Mouse (Mus musculus) cerebellum, postnatal 25 days (tissue): ENCODE measurements around the gene Ampd1.
"Not testable (repeated sequence)": the region's sequence is repeated elsewhere in the genome, so short reads cannot be mapped to it uniquely, and the experiment has no call there.

ENCODE experiments used
- DNase-seq, 2 experiments: peaks; one replicate each; pipeline ENCODE4 v3.0.0; 2021; ENCODE audit warnings: mixed read lengths in 2 of 2

Gene Ampd1

DNA sequence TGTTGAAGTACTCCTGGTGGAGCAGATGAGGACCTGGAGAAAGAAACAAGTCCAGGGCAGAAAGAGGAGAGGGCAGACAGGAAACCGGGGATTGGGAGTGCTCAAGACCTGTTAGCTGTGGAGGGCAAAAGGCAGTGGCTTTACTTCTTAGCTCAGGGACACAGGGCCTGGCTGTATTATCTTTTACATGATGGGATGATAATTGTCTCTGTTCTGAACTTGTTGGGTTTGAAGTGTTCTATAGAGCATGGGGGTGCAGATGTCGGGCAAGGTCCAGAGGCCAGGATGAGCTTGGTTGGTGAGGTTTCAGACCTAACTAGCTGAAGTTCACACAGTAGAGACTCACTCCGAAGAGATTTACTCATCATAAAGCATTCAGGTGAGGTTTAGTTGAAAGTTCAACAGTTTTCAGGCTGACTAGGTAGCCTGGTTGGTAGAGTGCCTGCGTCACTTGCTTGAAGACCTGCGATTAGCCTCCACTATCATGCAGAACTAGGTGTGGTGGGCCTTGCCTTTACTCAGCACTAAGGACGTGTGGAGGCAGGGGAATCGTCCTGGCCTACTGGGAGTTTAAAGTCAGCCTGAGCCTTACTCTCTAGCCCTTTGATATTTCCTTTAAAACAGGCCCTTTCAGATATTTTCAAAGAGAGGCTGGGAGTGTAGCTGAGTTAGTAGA, 33.9 kb downstream of the Ampd1 start:
- no peak for DNase-seq

DNA sequence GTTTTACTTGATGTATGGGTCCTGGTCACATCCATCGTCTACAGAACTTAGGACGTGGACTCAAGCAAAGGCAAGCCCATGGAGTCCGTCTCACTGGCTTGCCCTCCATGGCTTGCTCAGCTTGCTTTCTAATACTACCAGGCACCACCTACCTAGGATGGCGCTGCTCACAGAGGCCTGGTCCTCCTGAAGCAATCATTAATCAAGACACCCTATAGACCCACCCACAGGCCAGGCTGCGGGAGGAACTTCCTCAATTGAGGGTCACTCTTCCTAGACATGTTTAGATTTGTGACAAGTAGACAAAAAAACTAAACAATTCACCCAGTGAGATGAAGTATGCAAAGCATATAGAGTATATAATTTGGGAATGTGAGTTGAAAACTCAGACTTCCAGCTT, 38.4 kb downstream of the Ampd1 start:
- no peak for DNase-seq

DNA sequence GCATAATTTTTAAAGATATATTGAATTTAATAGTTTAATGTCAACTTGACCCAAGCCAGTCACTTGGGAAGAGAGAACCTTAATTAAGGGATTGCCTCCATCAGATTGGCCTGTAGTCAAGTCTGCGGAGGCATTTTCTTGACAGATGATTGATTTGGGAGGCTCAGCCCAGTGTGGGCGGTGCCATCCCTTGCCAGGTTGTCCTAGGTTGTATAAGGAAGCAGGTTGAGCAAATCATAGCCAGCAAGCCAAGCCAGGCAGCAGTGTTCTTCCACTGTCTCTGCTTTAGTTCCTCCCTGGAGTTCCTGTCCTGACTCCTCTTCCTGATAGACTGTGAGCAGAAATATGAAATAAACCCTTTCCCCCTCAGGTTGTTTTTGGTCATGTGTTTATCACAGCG, 49.8 kb downstream of the Ampd1 start:
- no peak for DNase-seq

DNA sequence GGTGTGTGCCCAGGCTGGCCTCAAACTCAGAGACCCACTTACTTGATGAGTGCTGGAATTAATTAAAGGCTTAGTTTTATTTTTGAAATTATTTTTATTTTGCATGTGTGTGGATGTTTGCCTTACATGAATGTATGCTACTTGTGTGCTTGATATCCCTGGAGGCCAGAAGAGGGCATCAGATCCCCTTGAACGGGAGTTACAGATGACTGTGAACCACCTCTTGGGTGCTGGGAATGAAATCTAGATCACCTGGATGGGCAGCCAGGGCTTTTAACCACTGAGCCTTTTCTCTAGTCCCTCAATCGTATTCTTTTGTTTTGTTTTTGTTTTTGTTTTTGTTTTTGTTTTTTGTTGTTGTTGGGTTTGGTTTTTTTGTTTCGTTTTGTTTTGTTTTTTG, 52.3 kb downstream of the Ampd1 start:
- DNase-seq, result no peak

DNA sequence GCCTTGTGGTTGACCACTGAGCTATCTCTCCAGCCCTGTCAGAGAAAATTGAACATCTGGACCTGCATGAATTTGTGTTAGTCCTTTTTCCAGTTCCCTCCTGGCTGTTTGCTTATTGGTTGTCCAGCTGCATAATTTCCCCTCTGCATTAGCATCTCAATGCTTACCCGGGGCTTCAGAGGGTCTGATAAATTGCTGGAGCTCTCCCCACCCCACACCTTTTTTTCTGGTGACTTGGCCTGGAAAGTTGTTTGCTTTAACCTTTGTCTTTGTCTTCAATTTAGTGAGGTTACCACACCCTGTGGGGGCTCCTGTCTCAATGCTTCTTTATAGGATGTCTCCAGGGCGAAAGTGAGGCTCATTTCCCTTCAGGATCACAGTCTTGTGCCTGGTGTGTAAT, 53.4 kb downstream of the Ampd1 start:
- DNase-seq, result no peak

DNA sequence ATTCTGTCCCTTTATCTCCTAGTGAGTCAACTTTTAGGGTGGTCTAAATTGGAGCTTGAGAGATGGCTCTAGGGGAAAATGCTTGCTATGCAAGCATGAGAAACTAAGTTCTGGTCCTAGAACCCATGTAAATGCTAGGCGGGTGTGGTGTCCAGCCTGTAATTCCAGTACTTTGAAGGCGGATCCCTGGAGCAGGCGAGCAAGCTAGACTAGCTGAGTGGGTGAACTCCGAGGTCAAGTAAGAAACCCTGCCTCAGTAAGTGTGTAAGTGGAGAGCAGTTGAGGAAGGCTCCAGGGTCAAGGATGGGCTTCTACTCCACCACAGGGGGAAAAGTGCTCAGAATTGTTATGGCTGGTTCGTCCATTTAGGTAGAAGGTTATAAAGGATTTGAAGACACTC, 53.9 kb downstream of the Ampd1 start:
- no peak for DNase-seq

DNA sequence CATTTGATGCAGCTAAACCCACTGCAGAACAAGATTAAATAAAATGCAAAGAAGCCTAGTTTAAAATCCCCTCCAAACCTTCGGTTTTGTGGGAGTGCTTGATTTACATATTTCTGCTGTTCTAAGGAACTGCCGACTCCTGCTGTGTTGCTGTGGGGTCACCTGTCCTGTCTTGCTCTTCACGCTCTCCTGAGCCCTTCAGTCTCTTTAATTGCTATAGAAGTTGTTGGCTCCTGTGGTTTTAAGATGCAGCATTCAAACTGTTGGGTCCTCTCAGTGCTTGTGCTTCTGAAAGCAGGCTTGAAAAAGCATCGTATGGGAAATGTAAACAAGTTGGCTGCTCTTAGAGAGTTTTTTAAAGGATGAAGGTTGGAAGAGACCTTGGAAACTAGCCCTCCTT, 54.4 kb downstream of the Ampd1 start:
- no peak for DNase-seq

DNA sequence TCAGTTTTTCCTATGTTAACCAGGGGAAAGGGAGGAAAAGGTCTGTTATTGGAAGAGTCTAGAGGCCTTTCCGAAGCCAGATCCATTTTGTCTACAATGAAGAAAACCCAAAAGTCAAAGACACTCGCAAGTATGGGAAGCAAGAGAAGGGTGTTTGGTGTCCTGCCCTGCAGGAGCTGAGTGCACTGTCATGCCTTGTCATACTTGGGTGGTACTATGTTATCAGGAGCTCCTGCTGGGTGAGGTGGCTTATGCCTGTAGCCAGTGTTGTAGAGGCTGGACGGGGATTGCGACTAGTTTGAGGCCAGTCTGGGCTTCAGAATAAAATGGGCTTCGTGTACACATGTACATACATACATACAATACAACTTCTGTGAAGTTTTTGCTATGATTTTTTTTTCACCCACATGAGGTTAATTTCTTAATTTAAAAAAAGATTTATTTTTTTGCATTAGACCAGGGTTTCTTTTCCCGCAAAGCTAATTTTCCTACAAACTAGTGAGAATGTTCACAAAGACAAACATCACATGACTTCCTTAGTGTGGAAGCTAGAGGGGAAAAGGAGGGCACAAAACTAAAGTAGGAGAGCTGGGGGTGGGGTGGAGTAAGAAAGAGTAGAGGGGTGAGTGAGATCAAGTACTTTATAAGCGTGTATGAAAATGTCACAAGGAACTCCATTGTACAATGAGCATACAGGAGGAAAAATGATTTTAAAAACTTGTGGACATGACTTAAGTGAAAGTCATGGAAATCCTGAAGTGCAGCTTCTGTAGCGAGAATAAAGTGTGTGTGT, 55.7 kb downstream of the Ampd1 start:
- no peak for DNase-seq

DNA sequence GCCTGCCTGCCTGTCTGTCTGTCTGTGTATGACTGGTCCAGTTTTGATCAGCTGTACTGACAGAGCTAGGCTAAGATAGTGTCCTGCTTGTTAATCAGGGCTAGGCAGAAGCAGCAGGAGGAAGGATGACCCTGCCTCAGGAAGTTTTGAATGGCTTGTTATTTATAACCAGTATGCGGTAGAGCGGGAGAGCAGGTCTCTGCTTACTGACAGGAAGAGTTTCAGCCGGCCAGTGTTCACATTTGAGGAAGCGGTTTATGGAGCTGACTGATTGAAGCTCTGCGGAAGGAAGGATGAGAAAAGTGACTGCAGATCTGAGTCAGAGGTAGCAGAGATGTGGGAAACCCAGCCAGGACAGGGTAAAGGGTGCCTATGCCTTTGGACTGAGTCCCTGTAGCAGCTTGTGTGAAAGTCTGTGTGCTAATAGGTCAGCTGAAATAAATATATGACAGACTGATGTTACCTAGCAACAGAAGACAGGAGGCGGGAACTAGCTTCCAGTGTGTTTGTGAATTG, 56.5 kb downstream of the Ampd1 start:
- DNase-seq, result peak in 1 of 2 experiments; percentile 8

DNA sequence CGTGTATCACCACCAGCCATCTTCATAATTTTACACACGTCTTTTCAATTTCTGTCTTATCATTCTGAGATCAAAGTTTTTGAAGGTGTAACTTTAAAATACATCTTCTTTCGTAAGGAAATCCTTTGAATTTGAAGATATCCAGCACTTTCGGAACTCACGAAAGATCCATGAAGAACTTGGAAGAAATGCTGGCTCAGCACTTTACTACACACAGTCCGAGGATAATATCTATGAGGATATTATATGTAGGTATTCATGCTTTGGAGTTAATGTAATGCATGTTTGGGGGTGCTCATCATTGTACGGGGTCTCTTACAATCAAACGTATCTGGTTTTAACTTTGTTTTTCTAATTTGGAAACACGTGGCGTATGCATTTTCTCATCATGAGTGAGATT, 59.3 kb downstream of the Ampd1 start:
- no peak for DNase-seq

DNA sequence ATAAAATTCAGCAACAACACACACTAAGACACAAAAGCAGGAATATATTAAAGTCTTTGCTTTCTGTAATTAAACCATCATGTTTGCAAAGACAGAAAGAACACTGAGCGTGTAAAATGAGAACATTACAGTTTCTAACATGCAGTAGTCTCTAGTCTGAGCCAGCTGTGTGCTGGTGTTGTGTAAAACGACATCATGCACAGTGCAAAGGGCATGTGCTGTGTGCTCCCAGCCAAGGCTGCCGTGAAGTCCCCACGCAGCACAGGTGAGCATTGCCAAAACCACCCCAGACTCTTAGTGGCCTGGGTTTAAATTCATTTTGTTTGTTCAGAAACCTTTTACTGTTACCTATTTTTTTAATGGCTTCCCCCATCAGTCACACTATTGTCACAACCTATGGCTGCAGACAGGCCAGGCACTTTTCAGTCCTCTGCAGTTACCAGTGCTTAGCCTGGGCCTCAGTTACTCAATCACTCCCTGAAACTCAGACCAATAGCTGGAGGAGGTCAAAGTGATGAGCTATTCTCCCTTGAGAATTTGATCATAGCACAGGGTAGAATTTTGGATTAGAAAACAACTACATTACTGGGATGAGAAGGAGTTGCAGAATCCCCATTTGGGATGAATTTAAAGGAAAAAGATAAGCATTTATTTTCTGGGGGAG, 62.7 kb downstream of the Ampd1 start:
- DNase-seq, result no peak

DNA sequence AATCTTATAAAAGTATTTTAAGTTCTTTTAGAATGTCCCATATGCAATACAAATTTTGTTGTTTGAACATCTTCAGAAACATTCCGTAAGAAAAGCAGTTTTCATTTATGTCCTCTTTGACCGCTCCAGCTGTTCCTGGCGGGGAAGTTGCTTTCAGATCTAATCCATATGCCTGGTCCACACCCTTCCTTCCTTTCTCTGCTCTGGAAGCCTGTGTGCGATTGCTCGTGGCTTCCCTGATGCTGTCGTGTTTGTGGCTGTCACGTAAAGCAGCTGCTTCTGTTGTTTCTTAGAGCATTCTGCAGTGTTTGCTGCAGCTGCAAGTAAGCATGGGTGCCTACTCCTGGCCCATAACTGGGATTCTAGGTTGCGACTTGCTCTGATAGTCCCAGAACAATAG, 65.2 kb downstream of the Ampd1 start:
- DNase-seq, result no peak

DNA sequence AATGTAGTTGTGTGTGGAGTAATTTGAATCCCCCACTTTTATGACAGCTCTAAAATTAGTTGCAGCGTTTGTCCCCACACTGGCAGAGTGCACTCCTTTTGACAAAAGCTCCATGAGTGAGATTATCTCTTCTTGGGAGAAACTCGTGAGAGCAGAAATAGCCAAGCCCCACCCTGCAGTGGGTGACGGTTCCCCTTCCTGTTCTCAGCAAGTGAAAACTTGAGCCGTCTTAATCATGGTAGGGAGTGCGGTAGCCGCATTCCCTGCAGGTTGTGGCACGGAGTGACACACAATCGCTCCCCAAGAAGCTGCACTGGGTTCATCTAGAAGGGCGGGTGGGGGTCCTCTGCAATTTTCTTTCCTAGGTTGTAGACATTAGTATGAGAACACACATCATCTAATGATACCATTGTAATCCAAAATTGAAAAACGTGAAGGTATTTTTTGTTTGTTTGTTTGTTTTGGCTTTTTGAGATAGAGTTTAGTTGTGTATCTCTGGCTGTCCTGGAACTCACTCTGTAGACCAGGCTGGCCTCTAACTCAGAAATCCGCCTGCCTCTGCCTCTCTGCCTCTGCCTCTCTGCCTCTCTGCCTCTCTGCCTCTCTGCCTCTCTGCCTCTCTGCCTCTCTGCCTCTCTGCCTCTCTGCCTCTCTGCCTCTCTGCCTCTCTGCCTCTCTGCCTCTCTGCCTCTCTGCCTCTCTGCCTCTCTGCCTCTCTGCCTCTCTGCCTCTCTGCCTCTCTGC, 66.5 kb downstream of the Ampd1 start:
- not testable (repeated sequence) for DNase-seq

DNA sequence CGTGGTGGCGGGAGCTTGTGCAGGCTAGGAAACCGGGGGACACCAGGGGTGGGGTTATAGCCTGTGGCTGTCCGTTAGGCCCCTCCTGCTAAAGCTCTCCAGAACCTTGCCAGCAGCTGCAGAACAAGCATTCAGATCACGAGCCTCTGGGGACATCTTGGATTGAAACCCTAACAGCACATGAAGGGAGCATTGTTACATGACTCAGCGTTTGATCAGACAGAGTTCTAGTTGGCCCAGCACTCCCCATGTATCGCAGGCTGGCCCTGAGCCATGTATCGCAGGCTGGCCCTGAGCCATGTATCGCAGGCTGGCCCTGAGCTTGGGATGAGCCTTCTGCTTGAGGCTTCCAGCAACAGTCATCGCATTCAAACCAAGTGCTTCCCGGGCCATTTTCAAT, 67.5 kb downstream of the Ampd1 start:
- DNase-seq, result peak; percentile 43 to 62

DNA sequence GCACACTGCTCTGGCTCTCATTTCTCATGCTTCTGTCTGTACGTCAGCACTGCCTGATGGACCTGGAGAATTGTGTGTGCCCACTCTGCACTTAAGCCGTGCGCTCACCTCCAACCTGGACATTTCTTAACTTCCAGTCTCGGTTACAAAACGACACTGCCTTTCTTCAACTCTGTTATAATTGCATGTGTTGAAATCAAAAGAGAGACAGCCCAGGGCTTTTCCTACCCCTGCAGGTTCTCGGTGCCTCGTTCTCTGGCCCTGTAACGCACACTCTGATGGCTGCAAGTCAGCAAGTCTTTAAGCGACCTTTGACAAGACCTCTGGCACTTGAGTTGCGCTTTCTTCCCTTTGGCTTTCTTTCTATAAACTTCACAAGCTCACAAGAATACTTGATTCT, 68.6 kb downstream of the Ampd1 start:
- no peak for DNase-seq

DNA sequence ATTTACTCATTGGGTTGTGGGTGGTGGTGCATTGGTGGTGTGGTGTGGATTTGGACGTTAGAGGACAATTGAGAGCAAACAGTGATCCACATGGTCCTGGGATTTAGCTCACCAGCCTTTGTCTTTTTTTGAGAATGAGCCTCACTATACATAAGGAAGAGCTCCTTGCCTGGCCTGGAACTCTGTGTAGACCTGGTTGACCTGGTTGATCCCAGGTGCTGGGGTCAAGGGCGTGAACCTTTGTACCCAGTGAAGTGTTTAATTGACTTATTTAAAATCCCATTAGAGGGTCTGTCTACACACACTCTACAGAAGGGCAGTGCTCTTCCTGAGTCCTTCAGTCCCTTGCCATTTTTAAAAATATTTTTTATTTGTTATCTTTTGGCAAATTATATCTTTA, 71.5 kb downstream of the Ampd1 start:
- no peak for DNase-seq

DNA sequence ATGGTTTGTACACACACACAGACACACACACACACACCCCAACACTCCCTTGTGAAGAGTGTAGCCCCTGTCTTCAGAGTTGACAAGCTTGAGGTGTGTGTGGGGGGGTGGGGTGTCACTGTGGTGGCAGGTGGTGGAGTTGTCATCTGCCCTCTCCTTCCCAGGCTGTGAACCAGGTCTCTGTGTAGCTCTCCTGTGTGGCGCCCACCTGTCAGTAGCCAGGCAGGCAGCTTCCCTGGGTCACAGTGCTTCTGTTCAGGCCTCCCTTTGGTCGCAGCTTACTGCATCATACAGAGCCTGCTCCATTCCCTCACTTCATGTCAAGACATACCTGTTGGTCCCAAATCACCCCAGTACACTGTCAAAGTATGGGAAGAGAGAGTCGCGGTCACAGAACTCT, 72.0 kb downstream of the Ampd1 start:
- DNase-seq, result peak in 1 of 2 experiments; percentile 7

DNA sequence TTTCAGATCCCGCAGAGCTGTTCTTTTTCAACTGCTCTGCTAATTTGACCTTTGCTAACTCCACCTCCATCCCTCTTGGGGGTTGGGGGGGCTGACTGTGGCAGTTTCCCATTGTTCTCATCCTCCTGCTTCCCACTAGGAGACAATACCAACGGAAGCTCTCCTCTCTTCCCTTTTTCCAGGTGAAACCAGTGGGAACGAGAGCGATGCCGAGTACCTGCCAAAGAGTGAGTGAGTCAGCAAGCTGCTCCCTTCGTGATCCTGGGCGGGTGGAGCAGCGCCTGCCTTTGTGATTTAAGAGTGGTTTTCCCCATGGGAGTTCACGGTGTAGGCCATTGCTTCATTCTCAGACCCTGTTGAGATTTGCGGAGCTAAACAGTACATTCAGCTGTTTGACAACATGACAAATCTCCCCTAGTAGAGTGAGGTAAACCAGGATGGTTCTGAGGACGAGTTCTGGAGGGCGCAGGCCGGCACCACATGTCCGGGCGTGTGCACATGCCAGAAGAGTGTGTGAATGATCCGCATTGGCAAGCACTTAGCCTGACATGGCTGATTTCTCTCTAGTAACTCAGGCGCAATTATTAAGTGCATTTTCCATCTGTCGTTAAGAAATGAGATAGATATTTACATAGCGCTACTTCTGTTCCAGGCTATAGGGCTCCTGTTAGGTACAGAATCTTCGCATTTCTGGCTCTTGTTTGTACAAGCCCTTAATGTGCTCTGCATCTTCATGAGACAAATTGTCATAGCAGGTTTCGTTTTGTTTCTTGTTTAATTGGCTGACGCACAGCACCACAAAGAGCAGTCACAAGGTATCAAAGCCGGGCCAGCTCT, 72.7 kb downstream of the Ampd1 start:
- DNase-seq, result peak; percentile 24 to 46

DNA sequence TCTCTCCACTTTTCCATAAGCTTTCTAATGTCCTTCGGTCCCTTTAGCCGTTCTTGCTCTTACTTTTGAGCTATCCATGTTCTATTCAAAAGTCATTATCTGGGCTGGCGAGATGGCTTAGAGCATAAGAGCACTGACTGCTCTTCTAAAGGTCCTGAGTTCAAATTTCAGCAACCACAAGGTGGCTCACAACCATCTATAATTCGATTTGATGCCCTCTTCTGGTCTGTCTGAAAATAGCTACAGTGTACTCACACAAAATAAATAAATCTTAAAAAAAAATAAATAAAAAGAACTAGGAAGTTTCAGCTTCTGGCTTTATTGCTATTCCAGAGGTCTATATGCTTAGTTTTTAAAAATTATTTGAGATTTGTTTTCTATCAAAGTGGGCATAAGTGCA, 74.0 kb downstream of the Ampd1 start:
- DNase-seq, result no peak

DNA sequence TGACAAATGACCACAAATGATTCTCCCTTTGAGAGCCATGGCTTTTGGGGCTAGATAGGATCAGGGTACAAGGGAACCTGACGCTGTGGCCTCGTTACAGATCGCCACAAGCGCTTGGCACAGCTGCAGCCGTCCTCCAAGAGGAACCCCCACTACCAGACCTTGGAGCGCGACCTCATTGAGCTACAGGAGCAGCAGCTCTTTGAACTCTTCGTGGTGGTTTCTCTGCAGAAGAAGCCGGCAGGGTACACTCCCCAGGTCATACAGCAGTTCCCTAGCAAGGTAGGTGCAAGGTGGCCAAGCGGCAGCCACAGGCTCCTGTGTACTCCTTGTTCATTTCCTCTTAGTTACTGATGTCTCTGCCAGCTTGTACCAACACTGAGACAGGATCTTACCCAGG, 75.1 kb downstream of the Ampd1 start:
- no peak for DNase-seq
